In genomic region chr5:108312224-108313064, GRCm38 (mm10) we compare ENCODE assay signal across 8 mouse cellular contexts. TPM values are rescaled to one million over a fixed set of nuclear protein-coding genes. Genes with fewer than 3 reads are reported as not detected.
DNase-seq lines count a peak whose midpoint lies in the region; ATAC-seq and TF ChIP-seq lines count a peak whose summit lies in the region.

Gene Pigg, plus strand, starts transcription at chr5:108312609.

- peaks cover 15% of the 10 kb centered on the region for H3K4me1 ChIP-seq in hindbrain, embryonic 14.5 days (replicated peaks; ENCODE audit: control insufficient read depth, insufficient read depth, low read length)

- peak within 1 kb of the TSS; percentile 80 for H3K4me3 ChIP-seq in hindbrain, embryonic 14.5 days (replicated peaks; ENCODE audit: low read length)

- peak within 1 kb of the TSS; percentile 89 for H3K4me2 ChIP-seq in hindbrain, embryonic 14.5 days (replicated peaks)

- TF ChIP-seq CTCF in Patski (IDR thresholded peaks at IDR 0.05) = no peak

- in situ Hi-C loops in Patski (cut with MboI; ENCODE audit: low pct_unique_long_range_greater_than_20kb) = no loop called here

- CTCF ChIA-PET in Patski (lab: Charles Lee) = interaction anchor here (1.0 kb wide), 2 partner anchors 15 to 45 kb away, joined by 3 read pairs; no protein-coding TSS in a partner anchor

- peak within 1 kb of the TSS; percentile 82 for H3K27ac ChIP-seq in hindbrain, embryonic 14.5 days

- H3K9ac ChIP-seq in hindbrain, embryonic 14.5 days = peak within 1 kb of the TSS; percentile 78

- POLR2A ChIA-PET in Patski (lab: Charles Lee) = interaction anchor here (0.6 kb wide), 1 partner anchor 108 kb away, joined by 3 read pairs; no protein-coding TSS in a partner anchor

- under 1% methylated on average over 57 of the region's 57 CpGs for WGBS in hindbrain, embryonic 14.5 days

- ATAC-seq in Patski = peak; percentile 96
- ATAC-seq in hindbrain, embryonic 14.5 days (ENCODE audit: low FRiP score) = peak; percentile 98

- 0 out of 2 replicates have a peak, but pooled peaks cover 5% of the 10 kb centered on the region for H3K36me3 ChIP-seq in hindbrain, embryonic 14.5 days (replicated peaks; ENCODE audit: control insufficient read depth, insufficient read depth)

- no peaks in the 10 kb centered on the region for H3K27me3 ChIP-seq in Patski
- H3K27me3 ChIP-seq in hindbrain, embryonic 14.5 days (ENCODE audit: control insufficient read depth, insufficient read depth, low read length) = no peaks in the 10 kb centered on the region

- DNase-seq in Patski (ENCODE audit: low read depth, low spot score) = peak; percentile 39
- DNase-seq in cerebellum, postnatal 14 days = peak; percentile 93 to 95
- peak; percentile 80 to 89 for DNase-seq in frontal cortex, postnatal 25 days (ENCODE audit: low spot score in 2 of 2)
- peak; percentile 88 for DNase-seq in hindbrain, embryonic 14.5 days (ENCODE audit: low spot score)
- peak; percentile 96 for DNase-seq in layer of hippocampus, postnatal 36 days
- peak; percentile 91 for DNase-seq in lung, postnatal 36 days
- peak; percentile 94 for DNase-seq in retina, postnatal 1 day
- peak; percentile 89 to 91 for DNase-seq in urinary bladder, adult 18-20 months (ENCODE audit: low spot score in 2 of 2)

- no peaks in the 10 kb centered on the region for H3K9me3 ChIP-seq in hindbrain, embryonic 14.5 days (ENCODE audit: control insufficient read depth, low read length)

RNA-seq across cellular contexts. Expression of gene Pigg, which starts in this region (rescaled TPM):
- 17.0 TPM for polyA plus RNA-seq in Patski (2021)
- polyA plus RNA-seq in hindbrain, embryonic 14.5 days (2014; fragmentation: Nextera tagmentation; extraction: Ambion mirVana) = 2.3 and 2.9 TPM in 2 replicates
- 10 to 100 TPM; 12.3 to 14.2 TPM for total RNA-seq in layer of hippocampus, postnatal 36 days (2021)

Comparison
In these comparisons a context has a peak if more than half of its experiments do, and no peak if none do; other contexts are left out.
1. Peak in every context shown above with its lines: DNase-seq, ATAC-seq, H3K4me3 ChIP-seq and H3K27ac ChIP-seq.
2. DNase-seq: peak in every context shown above with its lines; median percentile 96 in layer of hippocampus, postnatal 36 days; 94 in cerebellum, postnatal 14 days; 94 in retina, postnatal 1 day; 91 in lung, postnatal 36 days; 90 in urinary bladder, adult 18-20 months; 88 in hindbrain, embryonic 14.5 days; 84 in frontal cortex, postnatal 25 days; 39 in Patski.